Mouse (Mus musculus) small intestine, adult 2 months (tissue): ENCODE data around the gene Arglu1.

Source experiments
- CTCF ChIP-seq: fragments of 200-500 bp; IDR thresholded peaks from 2 replicates; pipeline ENCODE4 v1.5.1; 2012; ENCODE audit warnings: low read depth, mild to moderate bottlenecking, control low read depth, inconsistent platforms, low read length, moderate library complexity, mixed read lengths; ENCODE audit not compliant: insufficient replicate concordance, insufficient read length; ENCODE audit errors: extremely low read depth
- POLR2A ChIP-seq: fragments of 200-500 bp; IDR thresholded peaks from 2 replicates; pipeline ENCODE4 v1.6.1; 2012; ENCODE audit warnings: low read depth, mild to moderate bottlenecking, control low read depth, inconsistent platforms, low read length, moderate library complexity

GRCm38 (mm10) chr8:8733804-8734203 lies 43.5 kb upstream of the Arglu1 start:
- TF ChIP-seq CTCF = peak; percentile 70; the same call in 1 of the 2 replicates
- TF ChIP-seq POLR2A = no peak
